Mouse (Mus musculus) liver, embryonic 14.5 days (tissue): ENCODE data around the gene Hsf4. TPM values are rescaled to one million over a fixed set of nuclear protein-coding genes. Genes with fewer than 3 reads are reported as not detected.
"Not testable (repeated sequence)": the region's sequence is repeated elsewhere in the genome, so short reads cannot be mapped to it uniquely, and the experiment has no call there.

Experiments
- ATAC-seq: fragments of 200-750 bp; cut with Nextera tagmentation; 2 replicates; pipeline ENCODE4 v1.8.0; 2017; ENCODE audit warnings: moderate number of reproducible peaks, mild to moderate bottlenecking, moderate library complexity; ENCODE audit not compliant: insufficient read depth
- DNase-seq, 3 experiments: peaks; one replicate each; pipeline ENCODE4 v3.0.0-alpha.2; 2012 to 2013; ENCODE audit warnings: low read depth in 3 of 3, low spot score in 3 of 3
- H3K27ac ChIP-seq: fragments of 300-500 bp; sonication (generic); 2 replicates; pipeline ENCODE4 v1.5.1; 2014; ENCODE audit warnings: moderate library complexity, mild to moderate bottlenecking, control low read depth, inconsistent platforms
- H3K27me3 ChIP-seq: fragments of 300-500 bp; sonication (generic); 2 replicates; pipeline ENCODE4 v1.6.1; 2014; ENCODE audit warnings: mild to moderate bottlenecking, low read length, moderate library complexity; ENCODE audit not compliant: control insufficient read depth, insufficient read depth
- H3K36me3 ChIP-seq: fragments of 300-500 bp; sonication (generic); replicated peaks from 2 replicates; pipeline ENCODE4 v1.6.1; 2014; ENCODE audit warnings: low read depth; ENCODE audit not compliant: control insufficient read depth, insufficient read depth
- H3K4me1 ChIP-seq, 2 experiments: fragments of 200-500 bp in 1 of 2; fragments of 300-500 bp in 1 of 2; sonication (generic) in 1 of 2; replicated peaks; 2 replicates each; pipeline ENCODE4 v1.6.1; 2012 to 2014; ENCODE audit warnings: antibody characterized with exemption in 1 of 2, inconsistent platforms in 1 of 2, low read length in 1 of 2; ENCODE audit not compliant: control insufficient read depth in 2 of 2, insufficient read depth in 2 of 2
- H3K4me2 ChIP-seq: fragments of 300-500 bp; sonication (generic); 2 replicates; pipeline ENCODE4 v1.6.1; 2014; ENCODE audit warnings: low read depth, mild to moderate bottlenecking, control low read depth, moderate library complexity
- H3K4me3 ChIP-seq, 2 experiments: fragments of 200-500 bp in 1 of 2; fragments of 300-500 bp in 1 of 2; sonication (generic) in 1 of 2; 2 replicates each; pipeline ENCODE4 v1.5.1; 2012 to 2014; ENCODE audit warnings: low read depth in 2 of 2, low read length in 2 of 2, mild to moderate bottlenecking in 2 of 2, control low read depth in 1 of 2, inconsistent platforms in 1 of 2, moderate library complexity in 1 of 2; ENCODE audit not compliant: insufficient read depth in 1 of 2
- H3K9ac ChIP-seq: fragments of 300-500 bp; sonication (generic); replicated peaks from 2 replicates; pipeline ENCODE4 v1.6.1; 2014; ENCODE audit warnings: mild to moderate bottlenecking, control low read depth, moderate library complexity
- H3K9me3 ChIP-seq: fragments of 300-500 bp; sonication (generic); 2 replicates; pipeline ENCODE4 v1.6.1; 2016; ENCODE audit warnings: low read length, mixed read lengths; ENCODE audit not compliant: control insufficient read depth
- CTCF ChIP-seq: IDR thresholded peaks from 2 replicates; pipeline ENCODE4 v1.5.1; 2016; ENCODE audit warnings: antibody characterized with exemption, low read depth, control low read depth
- EP300 ChIP-seq: IDR thresholded peaks from 2 replicates; pipeline ENCODE4 v1.6.1; 2016; ENCODE audit warnings: antibody characterized with exemption, low read depth
- WGBS: fragments of 180-500 bp; shearing (Covaris S2); extraction: QIAGEN DNeasy Blood & Tissue Kit; methylation state at CpG from one replicate; pipeline ENCODE4 v1.1.7; 2014; ENCODE audit not compliant: insufficient replicate concordance; 5-methylcytosine and 5-hydroxymethylcytosine counted together
- polyA plus RNA-seq, 2 experiments: library from polyadenylated mRNA; depleted of rRNA in 1 of 2; stranded (reverse) in 1 of 2; unstranded in 1 of 2; fragments of >200 nt; fragmentation: Nextera tagmentation in 1 of 2; extraction: Ambion mirVana in 1 of 2; gene quantifications; 2 replicates each; pipeline versions ENCODE4 v1.2.1 to v1.2.3; 2012 to 2014

Gene Hsf4
- polyA plus RNA-seq, 2 experiments = 0.03 to 0.08 TPM

- Histone ChIP-seq H3K4me1 (peaks cover 11 to 14% of the 10 kb centered on the region in 2 experiments), H3K4me2 (no peak overlapping the region), H3K36me3 (peaks cover 10% of the 10 kb centered on the region), H3K4me3 (no peak overlapping the region), H3K9ac (no peak overlapping the region), H3K27ac (no peak overlapping the region), H3K9me3 (no peaks in the 10 kb centered on the region), H3K27me3 (no peaks in the 10 kb centered on the region)
- TF ChIP-seq CTCF (no peak), EP300 (no peak)
- ATAC-seq (no peak), DNase-seq (no peak)
- 67% methylated on average over 12 of the region's 12 CpGs for WGBS
Measured at GRCm38 (mm10) chr8:105231503-105232320, 37.9 kb upstream of the Hsf4 start.

GRCm38 (mm10) chr8:105232321-105232693 is 37.3 kb upstream of the Hsf4 start:
- not testable (repeated sequence) for H3K27me3 ChIP-seq, H3K9ac ChIP-seq, ATAC-seq, DNase-seq, H3K4me2 ChIP-seq, H3K9me3 ChIP-seq, H3K27ac ChIP-seq, H3K4me3 ChIP-seq, H3K36me3 ChIP-seq
- H3K4me1 ChIP-seq = peaks cover 11 to 12% of the 10 kb centered on the region in 2 experiments
- 79% methylated on average over 4 of the region's 4 CpGs for WGBS

- TF ChIP-seq CTCF (no peak), EP300 (no peak)
- DNase-seq (no peak), ATAC-seq (no peak; the same call in 1 of the 2 replicates)
- no peak overlapping the region for H3K4me3 ChIP-seq
- H3K36me3 ChIP-seq = peaks cover 10% of the 10 kb centered on the region
- H3K27me3 ChIP-seq = no peaks in the 10 kb centered on the region
- H3K4me1 ChIP-seq = peaks cover 11 to 14% of the 10 kb centered on the region in 2 experiments
- no peak overlapping the region for H3K27ac ChIP-seq
- H3K9me3 ChIP-seq = no peaks in the 10 kb centered on the region
- 58% methylated on average over 1 of the region's 1 CpGs for whole genome bisulfite sequencing
- no peak overlapping the region; the same call in 1 of the 2 replicates for H3K9ac ChIP-seq
- H3K4me2 ChIP-seq = peak overlapping the region; percentile 41
Measured at GRCm38 (mm10) chr8:105233126-105233935, 36.3 kb upstream of the Hsf4 start.

GRCm38 (mm10) chr8:105235206-105235605 is 34.4 kb upstream of the Hsf4 start:
- TF ChIP-seq EP300 = no peak
- TF ChIP-seq CTCF = no peak
- 81% methylated on average over 1 of the region's 1 CpGs for WGBS
- Histone ChIP-seq H3K4me1 (peaks cover 11 to 14% of the 10 kb centered on the region in 2 experiments), H3K27me3 (no peaks in the 10 kb centered on the region), H3K36me3 (peaks cover 21% of the 10 kb centered on the region), H3K4me2 (no peak overlapping the region), H3K4me3 (no peak overlapping the region), H3K27ac (no peak overlapping the region), H3K9ac (no peak overlapping the region), H3K9me3 (no peaks in the 10 kb centered on the region)
- ATAC-seq (no peak), DNase-seq (no peak)
